Mouse (Mus musculus) left cerebral cortex, postnatal 4 days (tissue): ENCODE measurements at regions not wholly inside any gene's neighbourhood (a gene's known extent, or its start where the extent isn't known, plus 50 kb on each side); places are given as distances from the start of the nearest gene placed in this dataset.

Experiments used
- DNase-seq: peaks from one replicate; pipeline ENCODE4 v3.0.0-alpha.2; 2022
- intact Hi-C: fragments of 180-260 bp; cut with DNase I; formaldehyde crosslinking; loops from one replicate; pipeline ENCODE4 v1.15.1; 2025

DNA sequence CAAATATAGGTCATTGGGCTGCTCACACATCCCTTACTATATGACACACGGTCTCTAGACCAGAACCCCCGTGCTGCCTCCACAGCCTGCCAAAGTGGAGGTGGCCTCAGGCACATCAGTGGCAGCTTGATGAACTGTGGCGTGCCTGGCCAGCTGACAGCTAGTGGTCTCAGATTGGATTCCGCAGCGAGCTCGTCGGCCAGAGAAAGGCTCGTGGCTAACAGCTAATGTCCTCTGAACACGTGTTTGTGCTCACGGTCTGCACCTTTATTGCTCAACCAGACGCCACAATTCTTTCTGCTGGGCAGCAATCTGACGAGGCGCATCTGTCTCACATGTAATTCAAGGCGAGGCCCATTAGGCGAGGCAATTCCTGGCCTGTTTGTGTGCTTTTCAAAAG, 270.6 kb downstream of the Prex1 start:
- intact Hi-C loops = loop anchor here (10.0 kb wide), 1 partner anchor 288 kb away; the partner anchor contains the start of gene Sulf2
- DNase-seq = peak; percentile 78

DNA sequence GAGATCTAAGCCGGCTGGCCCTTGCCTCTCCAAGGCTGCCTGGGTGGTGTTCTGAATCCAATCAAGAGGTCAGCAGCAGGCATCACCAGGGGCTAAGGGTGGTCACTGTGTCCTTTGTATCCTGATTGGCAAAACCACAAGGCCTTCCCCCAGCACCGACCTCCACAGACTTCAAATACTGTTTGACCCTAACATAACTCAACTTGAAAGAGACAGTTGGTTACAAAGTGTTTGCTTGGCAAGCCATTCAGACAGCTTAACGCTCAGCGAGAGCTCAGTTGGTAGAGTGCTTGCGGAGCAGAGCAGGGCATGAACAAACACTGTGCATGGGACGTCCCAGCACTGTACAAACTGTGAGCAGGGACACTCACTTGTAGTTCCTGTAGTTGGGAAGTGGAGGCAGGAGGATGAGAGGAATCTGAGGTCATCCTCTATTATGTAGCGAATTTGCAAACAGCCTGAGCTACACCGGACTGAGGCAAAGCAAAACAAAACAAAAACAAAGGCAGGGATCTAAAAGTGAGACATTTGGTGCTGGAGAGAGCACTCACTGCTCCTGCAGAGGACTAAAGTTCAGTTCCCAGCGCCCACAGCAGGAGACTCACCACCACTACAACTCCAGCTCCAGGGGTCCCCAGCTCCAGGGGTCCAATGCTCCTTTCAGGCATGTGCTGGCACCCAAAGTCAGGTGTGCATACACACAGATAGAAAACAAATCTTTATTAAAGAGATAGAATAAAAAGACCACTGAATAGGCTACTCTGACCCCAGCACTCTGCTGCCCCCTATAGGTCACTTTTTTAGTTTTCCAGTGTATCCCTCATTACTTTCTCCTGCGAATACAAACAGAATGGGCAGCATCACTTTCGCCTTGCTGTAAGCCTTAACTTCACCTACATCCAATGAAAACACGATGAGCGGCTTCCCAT, 273.5 kb downstream of the Prex1 start:
- DNase-seq = no peak
- intact Hi-C loops = loop anchor here (5.0 to 10.0 kb wide), 2 partner anchors 107 to 285 kb away; partner anchors contain the start of gene Sulf2

DNA sequence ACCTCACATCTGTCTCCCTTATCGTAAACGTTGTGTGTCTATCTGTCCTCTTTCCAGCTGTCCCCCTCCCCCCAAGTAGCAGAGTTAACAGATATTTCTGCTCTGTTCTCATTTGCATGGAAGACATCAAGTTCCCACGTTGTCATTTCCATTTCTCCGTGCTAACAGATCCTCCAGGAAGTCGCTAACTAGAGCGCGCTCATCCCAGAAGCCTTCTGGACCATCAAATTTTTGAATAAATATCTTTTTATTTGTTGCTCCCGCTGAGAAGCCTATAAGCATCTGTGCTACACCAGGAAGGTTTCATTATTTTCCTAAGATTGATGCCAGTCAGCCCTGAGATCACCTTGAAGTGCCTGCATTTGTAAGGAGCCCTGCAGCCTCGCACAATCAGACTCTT, 275.4 kb downstream of the Prex1 start:
- intact Hi-C loops = loop anchor here (5.0 kb wide), 1 partner anchor 109 kb away; no protein-coding TSS in a partner anchor
- no peak for DNase-seq

DNA sequence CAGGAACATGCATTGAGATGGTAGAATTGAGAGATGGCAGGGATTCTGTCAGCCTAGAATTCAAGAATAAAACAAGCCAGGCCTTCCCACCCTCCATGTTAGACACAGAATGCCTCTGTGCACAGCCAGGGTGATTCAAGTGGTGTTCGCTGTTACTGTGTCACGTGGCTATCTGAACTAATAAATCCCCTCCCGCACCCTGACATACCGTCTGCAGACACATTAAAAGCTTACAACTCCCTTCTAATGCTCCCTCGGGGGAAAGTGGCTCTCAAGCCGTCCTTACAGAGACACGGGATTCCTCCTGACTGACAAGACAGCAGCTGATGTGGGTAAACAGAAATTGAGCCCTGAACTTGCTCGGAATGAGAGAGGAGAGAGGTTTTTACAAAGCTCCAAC, 279.1 kb downstream of the Prex1 start:
- DNase-seq = no peak
- intact Hi-C loops = no loop called here

DNA sequence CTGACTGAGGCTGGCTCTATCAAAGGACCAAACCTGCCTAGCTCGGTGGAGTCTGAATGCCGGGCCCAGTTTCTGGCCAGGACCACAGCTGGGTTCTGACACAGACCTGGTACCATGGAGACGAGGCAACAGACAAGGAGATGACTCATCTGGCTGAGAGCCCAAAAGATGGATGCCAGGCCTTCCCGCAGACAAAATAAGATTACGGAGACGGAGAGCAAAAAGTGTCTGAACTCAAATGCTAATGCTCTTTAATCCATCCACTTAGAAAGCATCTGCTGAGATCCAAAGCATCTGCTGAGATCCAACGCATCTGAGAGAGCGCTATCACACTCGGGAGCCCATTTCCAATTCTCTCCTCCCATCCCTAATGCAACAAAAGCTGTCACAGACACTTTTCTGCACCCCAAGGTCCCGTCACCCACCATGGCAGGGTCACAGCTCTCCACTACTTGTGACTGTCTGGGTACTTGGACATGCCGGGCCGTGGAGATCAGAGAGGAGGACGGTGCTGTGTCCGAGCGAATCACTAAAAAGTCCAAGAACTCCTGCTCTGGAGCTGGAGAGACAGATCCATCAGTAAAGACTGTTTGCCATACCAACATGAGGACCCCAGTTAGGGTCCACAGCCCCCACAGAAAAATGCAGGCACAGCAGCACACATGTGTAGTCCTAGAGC, 278.3 kb upstream of the Sulf2 start:
- peak; percentile 62 for DNase-seq
- intact Hi-C loops = no loop called here

DNA sequence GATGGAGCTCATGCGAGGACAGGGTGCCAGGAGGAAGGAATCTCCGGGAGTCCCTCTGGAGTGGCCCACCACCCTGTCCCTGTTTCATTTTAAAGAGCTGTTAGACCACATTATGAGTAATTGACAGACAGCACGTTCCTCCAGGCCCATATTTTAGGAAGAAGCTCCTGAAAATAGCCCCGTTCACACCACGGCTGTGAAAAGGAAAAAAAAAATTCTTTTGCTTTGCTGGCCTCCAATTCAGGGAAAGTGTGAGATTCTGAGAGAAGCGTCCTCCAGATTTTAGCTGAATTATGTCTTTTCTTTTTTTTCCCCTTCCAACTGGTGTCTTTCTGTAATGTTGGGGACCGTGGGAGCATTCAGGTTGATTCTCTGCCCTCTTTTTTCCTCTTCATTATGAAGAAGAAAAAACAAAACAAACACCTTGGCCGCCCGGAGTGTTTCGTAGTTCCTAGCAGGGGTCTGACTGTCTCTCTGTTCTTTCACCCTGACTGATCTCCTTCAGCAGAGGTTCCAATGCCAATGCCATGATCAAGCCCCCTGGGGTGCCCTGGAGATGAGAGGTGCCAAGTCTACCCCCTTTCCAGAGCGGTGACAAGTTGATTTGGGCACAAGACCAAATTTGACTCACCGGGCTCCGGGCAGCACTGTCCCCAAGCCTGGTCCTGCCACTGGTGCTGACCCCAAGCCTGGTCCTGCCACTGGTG, 277.6 kb upstream of the Sulf2 start:
- intact Hi-C loops = no loop called here
- DNase-seq = peak; percentile 61

DNA sequence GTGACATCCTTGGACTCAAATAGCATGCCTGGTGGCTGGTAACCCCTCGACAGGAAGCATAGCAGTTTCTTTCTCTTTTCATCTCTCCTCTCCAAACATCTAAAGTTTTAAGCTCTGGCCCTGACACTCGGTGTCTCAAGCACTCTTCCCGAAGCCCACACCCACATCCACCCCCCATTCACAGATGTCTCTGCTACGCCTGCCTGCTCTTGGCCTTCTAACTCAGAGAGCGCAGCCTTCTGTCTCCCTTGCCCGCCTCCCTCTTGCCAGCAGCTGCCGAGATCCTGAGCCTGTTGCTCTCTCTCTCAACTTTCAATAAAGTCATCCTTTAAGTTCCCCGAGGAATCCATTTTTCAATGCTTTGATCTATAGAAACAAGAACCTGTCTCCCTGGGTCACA, 277.1 kb upstream of the Sulf2 start:
- DNase-seq = peak; percentile 33
- intact Hi-C loops = no loop called here

DNA sequence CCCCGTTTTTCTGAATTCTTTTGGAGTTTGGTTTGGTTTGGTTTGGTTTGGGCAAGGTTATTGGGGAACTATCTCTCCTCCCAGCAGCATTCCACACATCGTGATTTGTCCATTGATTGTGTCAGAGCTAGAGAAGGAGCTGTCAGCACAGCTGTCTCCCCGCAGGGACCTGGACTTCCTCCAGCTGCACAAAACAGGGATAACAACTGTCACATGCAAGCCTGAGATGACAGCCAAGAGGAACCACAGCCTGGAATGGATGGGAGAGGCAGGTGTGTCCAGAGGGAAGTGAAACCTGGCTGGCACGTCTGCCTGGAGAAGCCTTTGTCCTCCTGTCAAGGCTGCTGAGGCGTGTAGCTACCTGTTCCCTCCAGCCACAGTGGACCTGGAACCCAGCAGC, 274.5 kb upstream of the Sulf2 start:
- intact Hi-C loops = no loop called here
- peak; percentile 31 for DNase-seq

DNA sequence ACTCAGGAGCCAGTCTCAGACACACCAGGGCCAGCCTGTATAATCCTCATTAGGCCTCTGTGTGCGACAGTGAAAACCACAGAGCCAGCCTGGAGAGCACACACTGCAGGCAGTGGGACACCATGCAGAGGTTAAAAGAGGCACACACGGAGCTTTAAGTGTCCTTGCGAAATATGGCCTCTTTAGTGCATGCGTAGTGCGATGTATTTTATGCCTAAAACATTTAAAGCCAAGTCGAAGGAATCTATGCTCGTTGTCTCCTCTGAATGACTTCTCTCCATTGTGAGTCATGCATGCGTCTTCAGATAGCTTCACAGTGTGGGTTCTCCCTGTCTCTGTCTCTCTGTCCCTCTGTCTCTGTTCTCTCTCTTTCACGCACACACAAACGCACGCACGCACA, 274.0 kb upstream of the Sulf2 start:
- intact Hi-C loops = no loop called here
- DNase-seq = no peak

DNA sequence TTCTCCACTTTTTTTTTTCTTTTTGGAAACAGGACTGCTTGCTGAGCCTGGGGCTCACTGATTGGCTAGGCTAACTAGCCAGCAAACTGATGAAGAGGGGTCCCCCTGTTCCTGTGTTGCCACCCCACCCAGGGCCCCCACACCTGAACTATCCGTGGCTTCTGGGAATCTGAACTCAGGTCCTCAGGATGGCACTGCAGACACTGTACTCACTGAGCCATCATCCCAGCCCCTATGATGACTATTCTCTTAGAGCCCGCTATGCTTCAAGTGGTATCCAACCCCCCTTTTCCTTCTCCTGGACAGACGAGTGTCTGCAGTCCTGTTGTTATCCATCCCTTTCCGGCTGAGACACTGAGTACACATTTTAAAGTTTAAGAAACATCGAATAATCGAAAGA, 271.9 kb upstream of the Sulf2 start:
- intact Hi-C loops = no loop called here
- no peak for DNase-seq

DNA sequence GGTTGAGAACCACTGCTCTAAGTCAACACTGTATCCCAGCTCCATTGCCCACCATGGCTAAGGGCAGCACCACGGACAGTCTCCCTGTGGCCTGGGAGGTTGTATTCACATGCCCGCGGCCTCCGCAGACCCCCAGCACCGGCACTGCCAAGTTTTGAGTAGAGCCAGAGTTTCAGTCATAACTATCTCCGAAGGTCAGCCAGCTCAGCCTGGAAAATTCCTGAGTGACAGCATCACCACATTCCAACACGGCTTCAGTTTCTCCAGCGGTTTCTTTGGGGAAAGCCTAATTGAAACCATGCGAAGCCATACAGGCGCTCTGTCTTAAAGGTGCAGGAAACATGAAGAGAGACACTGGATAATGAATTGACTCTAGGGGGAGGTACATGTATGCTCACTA, 271.5 kb upstream of the Sulf2 start:
- intact Hi-C loops = no loop called here
- DNase-seq = no peak

DNA sequence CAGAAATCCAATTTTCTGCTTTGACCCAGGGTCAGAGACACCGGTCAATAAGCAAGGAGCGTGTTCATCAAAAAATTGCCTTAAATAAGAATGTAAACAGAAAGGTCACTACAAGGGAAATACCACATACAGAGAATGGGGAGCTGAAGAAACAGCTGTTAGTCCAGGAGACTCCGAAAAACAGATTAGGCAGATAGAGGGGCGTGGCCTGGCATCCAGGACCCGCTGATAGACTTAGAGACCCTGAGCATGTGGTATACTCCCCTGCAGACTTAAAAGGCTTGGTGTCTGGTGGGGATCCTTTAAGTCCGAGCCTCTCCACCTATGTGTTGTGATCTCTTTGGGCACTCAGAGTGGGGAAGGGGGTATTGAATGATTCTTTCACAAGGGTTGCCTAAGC, 271.0 kb upstream of the Sulf2 start:
- no peak for DNase-seq
- intact Hi-C loops = no loop called here

DNA sequence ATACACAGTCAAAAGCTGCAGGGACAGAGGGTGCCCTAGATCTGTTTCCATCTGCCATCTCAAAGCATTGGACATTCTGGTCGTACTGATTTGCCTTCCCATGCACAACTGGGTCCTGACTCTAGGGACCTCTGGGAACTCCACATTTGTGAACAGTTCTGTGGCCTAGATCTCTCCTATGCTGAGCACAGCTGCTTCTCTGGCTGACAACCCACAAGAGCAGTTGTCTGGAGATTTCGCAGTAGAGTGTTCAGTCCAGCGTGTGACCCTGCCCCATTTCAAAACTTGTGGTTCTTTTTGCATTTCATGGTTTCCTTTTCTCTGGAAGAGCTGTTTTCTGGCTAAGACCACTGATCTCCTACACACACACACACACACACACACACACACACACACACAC, 269.7 kb upstream of the Sulf2 start:
- no peak for DNase-seq
- intact Hi-C loops = no loop called here

DNA sequence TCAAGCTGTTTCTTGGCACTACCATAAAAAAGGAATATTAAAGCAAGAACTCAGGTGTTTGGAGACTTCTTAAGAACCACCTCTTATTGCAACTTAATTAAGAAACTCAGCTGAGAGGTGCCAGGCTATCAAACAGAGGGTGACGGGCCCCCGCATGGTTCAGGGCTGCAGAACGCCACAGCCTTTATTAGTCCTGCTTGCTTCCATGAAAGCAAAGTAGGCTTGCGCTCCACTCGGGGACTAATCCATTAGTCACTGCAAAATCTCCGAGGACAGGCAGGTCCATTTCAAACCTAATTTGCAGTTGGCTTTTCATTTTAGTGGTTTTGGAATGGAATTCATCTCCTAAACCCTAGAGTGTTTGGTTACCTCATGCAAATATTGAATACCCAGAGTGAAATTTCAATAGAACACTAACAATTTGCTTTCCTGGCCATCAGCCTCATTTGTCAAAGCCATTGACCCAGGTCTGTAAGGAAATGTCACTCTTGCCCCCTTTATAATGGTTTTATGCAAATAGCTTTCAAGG, 267.7 kb upstream of the Sulf2 start:
- no peak for DNase-seq
- intact Hi-C loops = no loop called here

DNA sequence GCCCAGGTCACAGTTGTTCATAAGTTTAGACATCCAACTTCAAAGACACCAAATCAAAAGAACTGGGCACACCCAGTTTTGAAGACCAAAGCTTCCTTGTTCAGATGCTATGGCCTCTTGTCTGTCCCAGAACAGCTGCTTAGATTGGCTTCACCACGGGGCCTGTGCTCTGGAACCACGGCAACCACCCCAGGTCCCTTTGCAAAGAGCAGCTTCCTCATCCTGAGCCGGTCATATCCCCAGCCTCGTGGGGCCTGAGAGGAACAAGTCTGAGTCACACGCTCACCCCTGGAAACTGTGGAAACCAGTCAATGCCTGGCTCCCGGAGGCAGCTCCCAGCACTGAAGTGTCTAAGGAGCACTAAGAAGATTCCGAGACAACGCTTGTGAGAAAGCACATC, 264.8 kb upstream of the Sulf2 start:
- intact Hi-C loops = no loop called here
- DNase-seq = no peak

DNA sequence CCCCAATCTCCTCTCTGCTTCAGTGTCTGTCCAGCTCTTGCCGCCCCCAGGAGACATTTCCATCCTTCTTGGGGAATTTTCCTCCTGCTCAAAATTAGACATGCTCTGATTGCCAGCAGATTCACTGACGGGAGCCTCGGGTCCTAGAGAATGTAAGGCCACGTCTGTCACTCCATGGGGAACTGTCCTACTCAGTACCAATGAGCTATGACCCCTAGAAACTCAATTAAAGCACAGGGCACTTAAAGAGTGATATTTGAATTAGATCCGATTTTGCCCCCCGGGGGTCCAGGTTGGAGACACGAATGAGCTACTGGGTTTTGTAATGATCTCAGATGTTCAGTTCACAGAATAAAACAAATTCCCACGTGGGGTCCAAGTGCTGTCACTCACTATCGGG, 263.8 kb upstream of the Sulf2 start:
- intact Hi-C loops = no loop called here

DNA sequence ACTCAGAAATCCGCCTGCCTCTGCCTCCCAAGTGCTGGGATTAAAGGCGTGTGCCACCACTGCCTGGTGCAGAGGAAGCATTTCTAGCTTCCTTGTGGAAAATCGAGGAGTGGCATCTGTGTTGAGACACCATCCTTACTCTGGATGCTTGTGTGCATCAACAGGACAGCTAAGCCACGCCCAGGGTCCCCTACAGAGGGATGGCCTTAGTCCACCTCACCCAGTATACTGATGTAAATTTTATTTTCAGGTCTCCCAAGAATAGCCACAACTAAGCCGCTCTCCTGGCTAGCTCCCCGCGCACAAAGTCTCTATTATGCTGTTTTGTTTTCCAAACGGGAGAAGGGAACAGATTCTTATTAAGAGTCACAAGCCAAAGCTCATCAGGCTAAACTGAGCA, 262.8 kb upstream of the Sulf2 start:
- no peak for DNase-seq
- intact Hi-C loops = no loop called here

More for the DNA sequence above, 263.8 kb upstream of the Sulf2 start:
- no peak for DNase-seq

DNA sequence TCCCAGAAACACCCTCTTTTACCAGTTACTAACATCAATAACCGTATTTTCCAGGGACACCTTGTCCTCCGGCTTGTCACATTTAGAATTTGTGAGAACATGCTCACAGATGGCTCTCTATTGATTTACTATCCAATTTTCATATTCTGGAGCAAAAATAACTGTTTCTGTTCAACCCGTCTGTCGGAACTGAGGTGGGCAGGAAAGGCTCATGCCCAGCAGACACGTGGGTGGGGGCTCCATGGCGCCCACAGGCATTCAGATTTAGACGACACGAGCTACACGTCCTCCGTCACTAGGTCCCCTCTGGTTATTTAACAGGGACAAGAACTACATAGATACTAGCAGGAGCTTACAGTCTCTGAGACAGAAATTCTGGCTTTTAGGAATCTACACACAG, 262.2 kb upstream of the Sulf2 start:
- DNase-seq = no peak
- intact Hi-C loops = no loop called here

DNA sequence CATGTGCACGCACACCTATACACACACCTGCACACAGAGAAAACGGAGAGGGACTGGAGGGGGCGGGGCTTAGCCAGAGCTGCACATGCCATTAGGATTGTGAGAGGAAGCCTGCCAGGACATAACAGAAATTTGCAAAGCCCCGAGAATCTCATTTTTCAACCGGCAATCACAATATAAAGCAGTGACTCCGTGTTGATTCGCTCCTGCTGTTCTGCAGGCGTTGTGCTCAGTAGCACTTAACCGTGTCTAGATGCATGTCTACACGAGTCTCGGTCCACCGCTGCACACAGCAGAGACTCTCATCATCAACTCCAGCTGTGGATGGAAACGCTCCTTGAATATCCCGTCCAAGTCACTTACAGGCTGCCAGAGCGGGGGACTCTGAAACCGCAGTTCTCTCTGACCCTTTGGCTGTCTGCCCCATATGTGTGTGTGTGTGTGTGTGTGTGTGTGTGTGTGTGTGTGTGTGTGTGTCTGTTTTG, 260.1 kb upstream of the Sulf2 start:
- intact Hi-C loops = no loop called here
- DNase-seq = no peak

DNA sequence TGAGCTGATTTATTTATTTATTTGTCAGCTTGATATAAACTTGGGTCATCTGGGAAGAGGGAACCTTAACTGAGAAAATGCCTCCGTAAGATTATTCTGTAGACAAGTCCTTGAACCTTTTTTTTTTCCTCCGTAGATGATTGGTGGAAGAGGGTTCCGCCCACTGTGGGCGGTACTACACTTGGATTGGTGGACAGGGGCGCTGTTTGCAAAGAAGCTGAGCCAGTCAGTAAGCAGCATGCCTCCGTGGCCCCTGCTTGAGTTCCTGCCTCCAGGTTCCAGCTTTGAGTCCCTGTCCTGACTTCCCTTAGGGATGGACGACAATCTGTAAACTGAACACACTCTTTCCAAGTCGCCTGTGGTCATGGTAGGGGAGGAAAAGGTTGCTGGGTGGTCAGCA, 259.4 kb upstream of the Sulf2 start:
- DNase-seq = no peak
- intact Hi-C loops = no loop called here
